Mouse (Mus musculus): Measurements from ENCODE around the gene Olfr309. TPM values are rescaled to one million over a fixed set of nuclear protein-coding genes. Genes with fewer than 3 reads are reported as not detected.
"Not testable (repeated sequence)": the region's sequence is repeated elsewhere in the genome, so short reads cannot be mapped to it uniquely, and the experiment has no call there.

The Olfr309 gene
- not detected in 2 replicates for polyA plus RNA-seq (2016; fragmentation: Nextera tagmentation; extraction: Ambion mirVana)

- no peak for DNase-seq (ENCODE audit: low spot score)
- 84% methylated on average over 2 of the region's 2 CpGs for WGBS
- Histone ChIP-seq H3K36me3 (no peaks in the 10 kb centered on the region), H3K4me1 (no peaks in the 10 kb centered on the region), H3K4me3 (no peak within 1 kb of the TSS), H3K27me3 (ENCODE audit: low read depth, poor library complexity, severe bottlenecking) (no peaks in the 10 kb centered on the region), H3K27ac (no peak within 1 kb of the TSS), H3K9me3 (replicated peaks) (no peaks in the 10 kb centered on the region)
Measured at GRCm38 (mm10) chr7:86313608-86314007, at the start of gene Olfr309. Gene Olfr309, minus strand, starts transcription at chr7:86313708.

GRCm38 (mm10) chr7:86346296-86346695 is 32.8 kb upstream of the Olfr309 start:
- H3K27me3 ChIP-seq (ENCODE audit: low read depth, poor library complexity, severe bottlenecking); H3K4me1 ChIP-seq; H3K9me3 ChIP-seq (replicated peaks); H3K27ac ChIP-seq; DNase-seq (ENCODE audit: low spot score); H3K4me3 ChIP-seq; H3K36me3 ChIP-seq: not testable (repeated sequence)
- WGBS, result 94% methylated on average over 9 of the region's 9 CpGs

GRCm38 (mm10) chr7:86344253-86344652 is 30.7 kb upstream of the Olfr309 start:
- no peaks in the 10 kb centered on the region for H3K9me3 ChIP-seq (replicated peaks)
- no peaks in the 10 kb centered on the region for H3K27me3 ChIP-seq (ENCODE audit: low read depth, poor library complexity, severe bottlenecking)
- H3K4me3 ChIP-seq, result no peak overlapping the region
- 77% methylated on average over 3 of the region's 3 CpGs for WGBS
- no peak for DNase-seq (ENCODE audit: low spot score)
- H3K36me3 ChIP-seq, result no peaks in the 10 kb centered on the region
- no peak overlapping the region for H3K27ac ChIP-seq
- no peaks in the 10 kb centered on the region for H3K4me1 ChIP-seq

- no peak overlapping the region for H3K4me3 ChIP-seq
- no peaks in the 10 kb centered on the region for H3K27me3 ChIP-seq (ENCODE audit: low read depth, poor library complexity, severe bottlenecking)
- WGBS, result 80% methylated on average over 14 of the region's 14 CpGs
- H3K9me3 ChIP-seq (replicated peaks), result no peaks in the 10 kb centered on the region
- no peaks in the 10 kb centered on the region for H3K4me1 ChIP-seq
- no peak overlapping the region for H3K27ac ChIP-seq
- H3K36me3 ChIP-seq, result no peaks in the 10 kb centered on the region
- DNase-seq (ENCODE audit: low spot score), result no peak
Measured at GRCm38 (mm10) chr7:86342881-86343565, 29.5 kb upstream of the Olfr309 start.

- H3K4me3 ChIP-seq, result no peak within 1 kb of the TSS
- WGBS, result 86% methylated on average over 1 of the region's 1 CpGs
- no peaks in the 10 kb centered on the region for H3K36me3 ChIP-seq
- no peaks in the 10 kb centered on the region for H3K27me3 ChIP-seq (ENCODE audit: low read depth, poor library complexity, severe bottlenecking)
- no peak for DNase-seq (ENCODE audit: low spot score)
- no peak within 1 kb of the TSS for H3K27ac ChIP-seq
- H3K4me1 ChIP-seq, result no peaks in the 10 kb centered on the region
- no peaks in the 10 kb centered on the region for H3K9me3 ChIP-seq (replicated peaks)
Measured at GRCm38 (mm10) chr7:86337486-86337885, 24.0 kb upstream of the Olfr309 start, which contains the start of gene Olfr307. Gene Olfr307, minus strand, starts transcription at chr7:86337586.

GRCm38 (mm10) chr7:86325530-86325929 is 12.0 kb upstream of the Olfr309 start, which contains the start of gene Olfr308:
Gene Olfr308, minus strand, starts transcription at chr7:86325630.
- Histone ChIP-seq H3K36me3 (no peaks in the 10 kb centered on the region), H3K27ac (no peak within 1 kb of the TSS), H3K4me3 (no peak within 1 kb of the TSS), H3K27me3 (ENCODE audit: low read depth, poor library complexity, severe bottlenecking) (no peaks in the 10 kb centered on the region), H3K9me3 (replicated peaks) (no peaks in the 10 kb centered on the region), H3K4me1 (no peaks in the 10 kb centered on the region)
- DNase-seq (ENCODE audit: low spot score), result no peak

- Histone ChIP-seq H3K36me3 (no peaks in the 10 kb centered on the region), H3K9me3 (replicated peaks) (no peaks in the 10 kb centered on the region), H3K4me1 (no peaks in the 10 kb centered on the region), H3K4me3 (no peak overlapping the region), H3K27me3 (ENCODE audit: low read depth, poor library complexity, severe bottlenecking) (no peaks in the 10 kb centered on the region), H3K27ac (no peak overlapping the region)
- WGBS, result 91% methylated on average over 2 of the region's 2 CpGs
- no peak for DNase-seq (ENCODE audit: low spot score)
Measured at GRCm38 (mm10) chr7:86321323-86321722, 7.8 kb upstream of the Olfr309 start.

GRCm38 (mm10) chr7:86277072-86277471 is 36.4 kb downstream of the Olfr309 start, which contains the start of gene Olfr310:
Gene Olfr310, minus strand, starts transcription at chr7:86277172.
- Histone ChIP-seq H3K4me1 (no peaks in the 10 kb centered on the region), H3K27me3 (ENCODE audit: low read depth, poor library complexity, severe bottlenecking) (no peaks in the 10 kb centered on the region), H3K4me3 (no peak within 1 kb of the TSS), H3K36me3 (no peaks in the 10 kb centered on the region), H3K9me3 (replicated peaks) (no peaks in the 10 kb centered on the region), H3K27ac (no peak within 1 kb of the TSS)
- DNase-seq (ENCODE audit: low spot score), result no peak
- WGBS, result 72% methylated on average over 1 of the region's 1 CpGs

Small RNAs within 50 kb of the gene (microRNA-seq; reads per million reads assigned to microRNA genes)
- not detected for gene Gm23192

Other genes starting within 250 kb of the Olfr309 start
- gene Vmn2r75, start 141.9 kb downstream of the Olfr309 start, polyA plus RNA-seq (2016; fragmentation: Nextera tagmentation; extraction: Ambion mirVana), result not detected in 2 replicates
- gene Vmn2r76, start 67.4 kb downstream of the Olfr309 start, polyA plus RNA-seq (2016; fragmentation: Nextera tagmentation; extraction: Ambion mirVana), result not detected in 2 replicates
- not detected in 2 replicates for gene Olfr310, start 36.5 kb downstream of the Olfr309 start, polyA plus RNA-seq (2016; fragmentation: Nextera tagmentation; extraction: Ambion mirVana)
- gene Olfr308, start 11.9 kb upstream of the Olfr309 start, polyA plus RNA-seq (2016; fragmentation: Nextera tagmentation; extraction: Ambion mirVana), result not detected in 2 replicates
- gene Olfr307, start 23.9 kb upstream of the Olfr309 start, polyA plus RNA-seq (2016; fragmentation: Nextera tagmentation; extraction: Ambion mirVana), result not detected in 2 replicates
- not detected in 2 replicates for gene Olfr305, start 53.2 kb upstream of the Olfr309 start, polyA plus RNA-seq (2016; fragmentation: Nextera tagmentation; extraction: Ambion mirVana)
- gene Olfr304, start 73.0 kb upstream of the Olfr309 start, polyA plus RNA-seq (2016; fragmentation: Nextera tagmentation; extraction: Ambion mirVana), result not detected in 2 replicates
- gene Olfr303, start 84.1 kb upstream of the Olfr309 start, polyA plus RNA-seq (2016; fragmentation: Nextera tagmentation; extraction: Ambion mirVana), result not detected in 2 replicates
- not detected in 2 replicates for gene Olfr301, start 90.1 kb upstream of the Olfr309 start, polyA plus RNA-seq (2016; fragmentation: Nextera tagmentation; extraction: Ambion mirVana)
- gene Olfr299, start 146.2 kb upstream of the Olfr309 start, polyA plus RNA-seq (2016; fragmentation: Nextera tagmentation; extraction: Ambion mirVana), result not detected in 2 replicates
- gene Olfr298, start 178.8 kb upstream of the Olfr309 start, polyA plus RNA-seq (2016; fragmentation: Nextera tagmentation; extraction: Ambion mirVana), result not detected in 2 replicates
- gene Olfr297, start 206.3 kb upstream of the Olfr309 start, polyA plus RNA-seq (2016; fragmentation: Nextera tagmentation; extraction: Ambion mirVana), result not detected in 2 replicates